Mouse (Mus musculus): ENCODE measurements around the gene Camkk2. TPM values are rescaled to one million over a fixed set of nuclear protein-coding genes. Genes with fewer than 3 reads are reported as not detected.

Gene Camkk2
- total RNA-seq, 2 experiments from 2014 or later = 17.7 to 19.2 TPM

DNA sequence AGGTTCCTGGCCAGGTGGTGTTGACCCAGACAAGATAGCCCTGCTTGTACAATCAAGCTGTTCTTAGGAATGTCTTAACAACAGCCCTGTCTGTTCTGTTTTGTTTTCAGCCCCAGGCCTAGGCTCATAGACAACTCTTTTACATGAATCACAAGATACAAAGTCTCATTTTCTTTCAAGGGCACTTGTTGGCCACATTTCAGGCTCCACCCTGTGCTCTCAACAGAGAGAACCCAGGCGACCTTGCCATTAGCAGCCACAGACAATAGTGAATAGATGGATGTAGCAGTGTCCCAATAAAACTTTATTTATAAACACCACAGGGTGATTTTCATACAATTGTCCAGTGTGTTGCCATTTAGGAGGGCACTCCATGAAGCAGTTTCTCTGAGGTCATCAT is 2.9 kb upstream of the Camkk2 start:
- DNase-seq = no peak

DNA sequence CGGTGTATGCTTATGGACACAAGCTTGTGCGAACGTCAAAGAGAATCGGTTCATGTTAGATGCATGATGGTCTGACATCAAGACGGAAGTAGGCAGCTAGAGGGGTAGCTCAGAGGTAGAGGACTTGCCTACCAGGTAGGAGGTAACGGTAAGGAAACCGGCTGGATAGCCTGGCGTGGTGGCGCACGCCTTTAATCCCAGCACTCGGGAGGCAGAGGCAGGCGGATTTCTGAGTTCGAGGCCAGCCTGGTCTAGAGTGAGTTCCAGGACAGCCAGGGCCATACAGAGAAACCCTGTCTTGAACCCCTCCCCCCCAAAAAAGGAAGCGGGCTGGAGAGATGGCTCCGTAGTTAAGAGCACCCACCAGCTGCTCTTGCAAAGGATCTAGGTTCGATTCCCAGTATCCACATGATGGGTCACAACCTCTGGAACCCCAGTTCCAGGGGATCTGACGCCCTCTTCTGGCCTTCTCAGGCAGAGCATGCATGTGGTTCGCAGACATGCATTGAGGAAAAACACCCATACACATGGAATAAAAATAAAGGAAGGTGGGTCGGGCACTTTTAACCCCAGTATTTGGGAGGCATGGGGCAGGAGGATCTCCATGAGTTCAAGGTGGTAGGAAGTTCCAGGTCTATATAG is 1.7 kb upstream of the Camkk2 start:
- no peak for DNase-seq

DNA sequence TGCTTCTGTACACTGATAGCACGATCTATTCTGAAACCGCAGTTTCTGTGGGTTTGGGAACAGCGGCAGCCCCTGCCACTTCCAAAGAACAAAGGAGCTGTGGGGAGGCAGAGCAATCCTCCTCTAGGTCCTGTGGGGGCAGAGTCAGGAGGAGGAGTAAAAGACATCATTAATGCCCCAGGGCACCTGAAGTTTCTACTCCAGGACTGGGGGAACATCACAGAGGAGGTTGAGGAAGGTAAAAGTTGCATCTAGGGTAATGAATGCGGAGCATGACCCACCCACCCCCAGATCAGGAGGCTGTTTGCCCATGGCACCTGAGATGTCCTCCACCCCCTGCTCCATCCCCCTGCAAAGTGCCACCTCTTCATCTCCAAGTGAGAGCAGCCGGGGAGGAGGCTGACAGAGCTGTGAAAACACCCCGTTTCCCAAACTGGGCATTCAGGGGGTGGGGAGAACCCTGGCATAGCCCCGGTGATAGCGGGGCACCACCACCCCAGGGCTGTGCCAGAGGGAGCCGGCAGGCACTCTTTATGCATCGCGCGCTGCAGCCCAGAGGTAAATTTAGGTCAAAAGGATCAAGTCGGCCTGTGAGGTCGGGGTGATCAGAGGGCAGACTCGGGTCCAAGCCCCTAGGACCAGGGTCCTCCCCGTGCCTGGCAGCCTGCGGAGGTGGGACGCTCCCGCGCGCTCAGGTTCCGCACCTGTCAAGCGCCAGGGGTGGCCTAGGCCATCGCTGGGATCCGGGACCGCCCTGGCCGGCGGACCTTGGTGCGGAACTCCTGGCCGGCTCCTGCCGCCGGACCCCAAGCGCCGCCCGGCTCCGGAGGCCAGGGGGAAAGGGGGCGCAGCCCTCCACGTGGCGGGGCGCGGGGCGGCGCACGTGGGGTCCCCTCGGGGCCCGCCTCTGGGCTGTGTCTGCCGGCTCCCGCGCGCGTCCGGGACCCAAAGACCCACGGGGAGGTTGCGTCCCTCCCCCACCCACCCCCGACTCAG is 680 bp downstream of the Camkk2 start:
- DNase-seq = peak; percentile 39

DNA sequence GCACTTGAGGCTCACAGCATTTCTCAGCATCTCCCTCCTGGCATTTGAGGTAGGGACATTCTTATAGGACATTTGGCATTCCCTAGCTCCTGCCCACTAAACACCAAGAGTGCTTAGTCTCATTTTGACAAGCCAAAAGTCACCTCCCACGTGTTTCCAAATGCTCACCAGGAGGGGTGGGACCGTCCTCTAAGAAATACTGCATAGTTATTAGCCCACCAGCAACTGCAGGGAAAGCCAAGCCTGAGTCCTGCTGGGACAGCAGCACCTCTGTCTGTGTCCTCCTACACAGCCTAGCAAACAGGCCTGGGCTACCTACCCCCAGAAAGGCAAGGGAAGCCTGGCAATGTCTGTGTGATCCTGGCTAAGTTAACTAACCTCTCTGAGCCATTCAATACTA is 1.9 kb downstream of the Camkk2 start:
- DNase-seq = no peak

DNA sequence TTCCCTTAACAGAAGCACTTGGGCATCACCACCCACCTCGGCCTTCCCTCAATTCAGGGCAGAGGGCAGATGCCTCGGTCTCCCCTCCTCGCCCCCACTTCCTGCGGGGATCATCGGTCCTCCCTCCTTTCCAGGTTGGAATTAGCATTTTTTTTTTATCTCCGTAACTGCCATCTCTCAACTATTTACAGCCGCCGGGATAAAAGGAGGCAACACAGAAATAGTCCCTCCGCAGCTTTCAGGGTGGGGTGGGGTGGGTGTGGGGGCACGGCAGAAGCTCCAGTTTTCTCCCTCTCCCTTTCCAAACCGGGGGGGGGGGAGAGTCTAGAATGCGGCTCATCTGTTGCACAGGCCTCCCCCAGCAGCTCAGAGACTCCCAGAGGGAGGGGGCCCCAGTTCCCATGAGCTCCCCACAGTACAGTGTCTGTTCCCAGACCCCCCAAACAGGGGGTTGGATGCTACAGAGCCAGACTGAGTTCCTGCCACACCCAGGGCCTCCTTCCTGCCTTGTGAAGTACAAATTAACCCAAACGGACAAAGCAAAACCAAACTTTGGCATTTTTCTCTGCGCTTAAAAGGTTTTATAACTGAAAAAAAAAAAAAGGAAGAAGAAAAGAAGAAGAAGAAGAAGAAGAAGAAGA is 3.4 kb downstream of the Camkk2 start:
- DNase-seq = no peak

DNA sequence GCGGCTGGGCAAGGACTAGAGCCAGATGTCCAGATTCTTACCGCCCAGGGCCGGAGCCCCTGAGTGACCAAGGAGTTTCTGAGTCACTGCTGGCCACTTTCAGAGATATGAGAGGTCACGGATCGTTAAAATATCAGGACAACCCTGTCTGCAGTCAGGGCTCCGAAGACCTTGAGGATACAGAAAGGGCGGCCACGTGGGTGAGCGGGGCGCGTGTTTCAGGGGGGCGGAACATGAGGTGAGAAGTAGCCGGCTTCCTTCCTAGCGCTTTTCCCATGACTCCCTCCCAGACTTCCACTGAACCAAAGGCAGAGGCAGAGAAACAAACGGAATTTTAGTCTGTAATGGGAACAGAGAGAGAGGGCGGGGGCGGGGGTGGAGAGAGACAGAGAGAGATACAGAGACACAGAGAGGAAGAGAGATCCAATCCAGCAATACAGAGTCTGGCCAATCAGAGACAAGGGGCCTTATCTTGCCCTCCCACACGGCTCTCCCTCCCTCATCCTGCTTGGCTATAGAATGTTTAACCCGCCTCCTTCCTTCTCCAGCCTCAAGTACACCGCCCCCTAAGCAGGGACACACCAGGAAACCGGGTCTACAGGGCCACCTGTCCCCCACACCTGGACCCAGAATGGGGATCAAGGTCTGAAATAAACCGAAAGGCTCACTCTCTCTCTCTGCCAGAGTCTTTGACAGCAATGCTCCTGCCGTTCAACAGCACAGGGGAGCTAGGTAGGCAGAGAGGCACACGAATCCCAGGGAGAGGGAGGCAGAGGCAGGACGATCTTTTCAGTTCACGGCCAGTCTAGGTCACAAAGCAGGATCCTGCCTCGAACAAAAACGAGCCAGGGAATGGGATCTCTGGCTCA is 4.2 kb downstream of the Camkk2 start:
- DNase-seq = no peak

DNA sequence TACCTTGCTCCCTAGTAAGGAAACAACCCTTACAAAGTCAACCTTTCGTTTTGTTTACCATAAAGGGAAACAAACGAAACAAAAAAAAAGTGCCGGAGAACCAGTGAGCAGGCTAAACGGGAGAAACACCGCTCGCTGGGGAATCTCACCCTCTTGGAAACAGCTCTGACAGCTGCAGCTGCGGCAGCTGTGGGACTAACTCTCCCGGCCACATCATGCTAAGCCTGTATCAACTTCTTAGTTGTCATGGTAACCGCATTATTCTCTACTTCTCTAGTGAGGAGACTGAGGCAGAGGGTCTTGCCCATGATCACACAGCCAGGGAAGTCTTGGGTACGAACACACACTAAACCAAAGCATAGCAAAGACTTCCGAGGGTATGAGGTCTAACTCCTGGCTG is 5.5 kb downstream of the Camkk2 start:
- DNase-seq = no peak

DNA sequence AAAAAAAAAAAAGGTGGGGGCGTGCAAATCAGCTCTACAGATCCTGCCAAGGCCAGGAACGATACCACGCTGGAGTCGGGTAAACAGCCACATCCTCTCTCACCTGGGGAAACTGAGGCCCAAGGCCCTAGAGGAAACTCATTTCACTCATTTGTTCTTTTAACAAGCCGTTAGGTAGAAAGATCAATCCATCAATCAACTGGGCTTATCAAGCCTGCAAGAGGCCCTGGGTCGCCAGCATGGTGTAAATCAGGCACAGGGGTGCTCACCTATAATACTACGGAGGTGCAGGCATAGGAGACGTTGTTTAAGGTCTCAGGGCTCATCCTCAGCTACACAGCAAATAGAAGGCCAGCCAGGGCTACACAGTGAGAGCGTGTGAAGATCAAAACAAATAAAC is 7.8 kb downstream of the Camkk2 start:
- DNase-seq = no peak

DNA sequence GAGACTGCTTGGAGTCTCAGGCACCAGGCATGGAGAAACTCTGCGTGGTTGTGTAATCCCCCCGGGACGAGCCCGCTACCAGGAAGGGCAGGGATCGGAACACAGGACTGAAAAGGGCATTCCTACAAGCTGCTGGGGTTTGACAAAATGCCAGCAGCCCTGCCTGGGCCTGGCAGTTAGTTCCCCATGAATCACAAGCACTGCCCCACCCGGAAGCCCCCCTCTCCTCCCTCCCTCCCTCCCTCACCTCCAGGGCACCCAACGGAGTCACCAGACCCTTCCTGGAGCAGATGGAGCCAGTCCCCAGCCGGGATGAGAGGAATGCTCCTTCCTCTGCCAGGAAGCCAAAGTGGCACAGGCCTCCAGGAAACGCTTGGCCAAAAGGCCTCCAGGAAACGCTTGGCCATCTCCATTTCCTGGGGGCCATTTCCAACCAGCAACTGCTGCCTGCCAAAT is 8.4 kb downstream of the Camkk2 start:
- peak; percentile 72 for DNase-seq

DNA sequence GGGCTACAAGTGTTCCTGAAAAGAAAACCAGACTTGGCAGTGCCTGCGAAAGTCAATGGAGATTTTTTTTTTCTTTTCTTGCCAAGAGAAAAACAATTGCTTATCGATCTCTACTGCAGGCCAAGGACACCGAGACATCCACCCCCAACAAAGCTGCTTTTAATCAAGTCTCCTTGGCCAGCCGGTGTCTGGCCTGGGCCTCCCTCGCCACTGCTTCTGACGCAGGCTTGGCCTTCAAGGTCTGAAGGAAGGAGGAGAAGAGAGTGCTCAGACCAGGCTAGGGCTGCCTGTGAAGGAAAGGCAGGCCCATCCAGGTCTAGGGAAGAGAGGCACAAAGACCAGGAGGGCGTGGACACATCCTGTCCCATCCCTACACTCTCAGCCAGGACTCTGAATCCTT is 8.9 kb downstream of the Camkk2 start:
- DNase-seq = peak; percentile 43

DNA sequence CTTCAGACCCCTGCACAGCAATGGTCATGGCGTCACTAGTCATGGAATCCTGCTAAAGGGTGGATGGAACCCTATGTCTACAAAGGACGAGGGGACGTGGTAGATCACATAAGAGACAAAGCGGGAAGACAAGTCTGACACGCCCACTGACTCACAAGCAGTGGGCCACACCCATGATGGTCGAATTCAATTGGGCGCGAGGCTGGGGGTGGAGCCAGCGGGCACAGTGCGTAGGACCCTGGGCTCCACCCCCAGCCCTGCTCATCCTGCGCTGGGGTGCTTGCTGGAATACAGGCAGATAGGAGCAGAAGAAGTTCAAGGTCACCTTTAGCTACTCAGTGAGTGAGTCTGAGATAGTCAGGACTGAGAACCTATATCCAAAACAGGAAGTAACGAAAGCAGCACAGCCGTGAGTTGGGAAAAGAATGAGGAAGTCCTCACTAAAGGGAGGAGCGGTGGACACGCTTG is 10.1 kb downstream of the Camkk2 start:
- no peak for DNase-seq

DNA sequence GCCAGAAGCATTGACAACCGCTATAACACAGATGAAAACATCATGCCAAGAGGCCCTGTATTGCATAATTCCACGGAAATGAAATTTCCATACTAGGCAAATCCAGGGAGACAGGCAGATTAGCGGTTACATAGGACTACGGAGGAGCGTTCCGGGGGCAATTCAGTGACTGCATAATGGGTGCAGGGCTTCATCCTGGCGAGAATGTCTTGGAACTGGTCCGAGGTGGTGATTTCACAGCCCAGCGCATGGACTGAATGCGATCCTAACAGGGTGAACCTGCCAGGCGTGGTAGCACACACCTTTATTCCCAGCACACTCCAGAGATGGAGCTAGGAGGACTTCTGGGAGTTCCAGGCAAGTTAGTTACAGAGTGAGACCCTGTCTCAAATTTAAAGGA is 11.9 kb downstream of the Camkk2 start:
- DNase-seq = no peak

DNA sequence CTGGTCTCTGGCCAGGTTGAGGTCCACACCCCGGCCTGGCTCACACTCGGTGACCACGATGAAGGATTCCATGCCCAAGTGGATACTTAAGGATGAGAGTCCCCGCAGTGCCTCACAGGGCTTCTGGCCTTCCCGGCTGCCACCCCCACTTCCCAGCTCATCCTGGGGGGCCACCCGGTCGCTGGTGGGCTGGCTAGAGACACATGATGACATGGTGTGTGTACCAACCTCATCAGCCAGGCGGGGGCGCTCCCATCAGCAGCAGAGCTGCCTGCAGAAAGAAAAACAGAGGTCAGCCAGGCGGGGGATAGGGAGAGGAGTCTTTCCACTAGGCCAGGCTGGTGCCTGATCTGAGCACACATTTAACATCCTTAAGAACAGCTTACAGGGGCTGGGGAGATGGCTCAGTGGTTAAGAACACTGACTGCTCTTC is 15.2 kb downstream of the Camkk2 start:
- peak; percentile 73 for DNase-seq

DNA sequence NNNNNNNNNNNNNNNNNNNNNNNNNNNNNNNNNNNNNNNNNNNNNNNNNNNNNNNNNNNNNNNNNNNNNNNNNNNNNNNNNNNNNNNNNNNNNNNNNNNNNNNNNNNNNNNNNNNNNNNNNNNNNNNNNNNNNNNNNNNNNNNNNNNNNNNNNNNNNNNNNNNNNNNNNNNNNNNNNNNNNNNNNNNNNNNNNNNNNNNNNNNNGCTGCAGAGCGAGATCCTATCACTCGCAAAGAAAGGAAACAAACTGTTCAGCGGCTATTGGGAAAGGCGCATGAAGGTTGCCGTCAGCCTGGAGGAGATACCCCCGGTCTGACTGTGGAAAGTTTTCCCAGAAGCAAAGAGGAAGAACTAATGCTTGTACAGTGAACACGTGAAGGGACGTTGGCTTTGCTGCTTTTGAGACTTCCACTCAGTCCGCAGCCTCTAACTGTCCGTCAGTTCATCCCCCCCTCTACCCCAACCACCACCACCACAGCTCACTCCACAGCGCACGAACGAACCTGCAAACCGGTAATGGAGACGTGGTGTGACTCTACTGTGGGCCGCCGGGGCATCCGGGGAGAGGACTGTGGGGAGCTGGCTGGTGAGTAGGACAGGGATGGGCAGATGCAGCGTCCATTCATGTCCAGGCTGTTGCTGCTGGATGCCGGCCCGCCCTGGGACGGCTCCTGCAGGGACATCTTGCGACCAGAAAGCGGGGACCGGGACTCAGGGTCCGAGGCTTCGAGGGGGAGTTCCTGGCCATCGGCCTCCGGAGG is 15.8 kb downstream of the Camkk2 start:
- no peak for DNase-seq

DNA sequence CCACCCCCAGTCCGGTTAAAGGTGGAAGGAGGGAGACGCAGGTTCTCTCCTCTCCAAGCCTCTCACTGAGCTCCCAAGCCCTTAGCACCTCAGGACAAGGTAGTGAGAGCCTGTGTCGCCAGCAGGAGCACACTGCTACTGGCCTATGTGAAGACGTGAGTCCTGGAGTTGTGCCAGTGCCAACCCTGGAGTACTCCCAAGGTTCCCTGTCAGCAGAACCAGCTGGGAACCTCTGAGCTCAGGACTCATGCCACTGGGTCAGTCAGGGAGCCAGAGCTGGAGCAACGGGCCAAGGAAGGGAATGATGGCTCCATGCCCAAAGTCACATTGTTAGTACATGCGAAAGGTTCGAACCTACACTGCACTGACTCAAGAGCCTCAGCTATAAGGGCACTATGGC is 22.5 kb downstream of the Camkk2 start:
- DNase-seq = peak; percentile 71

DNA sequence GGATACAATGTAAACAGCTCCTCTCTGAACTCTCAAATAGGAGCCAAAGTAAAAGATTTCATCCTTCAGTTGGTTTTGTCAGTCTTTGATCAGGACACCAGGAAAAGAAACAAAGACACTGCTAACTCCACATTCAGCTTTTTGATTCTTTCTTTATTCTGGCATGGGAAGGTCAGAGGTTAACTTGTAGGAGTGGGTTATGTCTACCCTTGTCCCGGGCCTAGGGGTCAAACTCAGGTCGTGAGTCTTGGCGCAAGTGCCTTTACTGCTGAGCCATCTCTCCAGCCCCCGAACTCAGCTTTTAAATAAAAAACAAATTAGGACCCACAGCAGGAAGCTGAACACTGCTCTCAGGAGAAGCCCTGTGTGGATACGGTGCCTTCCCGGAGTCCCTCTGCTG is 23.1 kb downstream of the Camkk2 start:
- DNase-seq = no peak

DNA sequence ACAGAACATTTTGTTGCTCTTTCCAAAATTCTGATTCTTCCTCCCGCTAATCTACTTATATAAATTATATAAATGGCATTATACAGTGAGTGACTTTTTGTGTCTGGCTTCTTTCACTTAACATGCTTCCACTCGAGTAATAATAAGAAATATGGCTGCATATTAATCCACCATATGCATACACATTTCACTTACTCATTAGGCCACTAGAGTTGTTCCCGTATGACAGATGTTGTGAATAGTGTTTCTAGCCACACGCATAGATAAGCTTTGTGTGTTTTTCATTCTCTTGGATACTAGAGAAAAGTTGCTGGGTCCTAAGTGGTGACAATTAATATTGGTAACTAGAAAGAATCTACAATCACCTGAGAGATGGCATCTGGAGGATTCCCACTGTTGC is 23.6 kb downstream of the Camkk2 start:
- no peak for DNase-seq

DNA sequence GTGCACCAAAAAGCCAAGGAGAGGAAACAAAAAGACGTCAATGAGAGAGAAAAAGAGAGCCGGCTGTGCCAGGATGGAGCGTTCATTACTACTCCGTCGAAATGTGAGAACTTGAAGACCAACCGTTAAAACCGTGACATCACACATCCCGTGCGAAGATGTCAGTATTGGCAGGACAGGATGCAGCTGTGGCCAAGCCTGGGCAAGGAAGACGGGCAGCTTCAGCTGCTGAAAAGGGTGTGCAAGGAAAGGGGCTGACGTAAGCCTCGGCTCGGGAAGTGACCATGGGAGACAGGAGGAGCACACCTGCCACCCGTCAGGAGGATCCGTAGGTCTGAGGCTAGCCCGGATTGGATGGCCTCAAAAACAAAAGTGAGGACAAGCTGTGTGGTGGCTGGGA is 24.7 kb downstream of the Camkk2 start:
- no peak for DNase-seq

DNA sequence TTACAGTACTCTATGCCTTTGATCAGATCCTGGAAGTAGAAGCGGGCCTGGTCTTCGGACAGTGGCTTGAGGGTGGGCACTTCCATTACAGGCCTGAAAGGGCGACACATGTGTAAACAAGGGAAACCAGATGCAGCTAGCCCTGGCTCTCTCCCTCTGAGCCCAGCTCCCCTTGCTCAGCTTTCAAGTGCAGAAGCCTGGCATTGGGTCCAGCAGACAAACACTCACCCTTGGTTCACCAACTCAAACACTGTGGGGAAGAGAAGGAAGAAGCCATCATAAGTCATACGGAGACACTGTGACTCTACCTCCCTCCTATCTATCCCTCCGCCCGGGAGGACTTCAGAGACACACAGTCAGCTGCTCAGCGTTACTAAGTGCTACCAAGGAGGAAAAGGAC is 31.3 kb downstream of the Camkk2 start:
- no peak for DNase-seq

DNA sequence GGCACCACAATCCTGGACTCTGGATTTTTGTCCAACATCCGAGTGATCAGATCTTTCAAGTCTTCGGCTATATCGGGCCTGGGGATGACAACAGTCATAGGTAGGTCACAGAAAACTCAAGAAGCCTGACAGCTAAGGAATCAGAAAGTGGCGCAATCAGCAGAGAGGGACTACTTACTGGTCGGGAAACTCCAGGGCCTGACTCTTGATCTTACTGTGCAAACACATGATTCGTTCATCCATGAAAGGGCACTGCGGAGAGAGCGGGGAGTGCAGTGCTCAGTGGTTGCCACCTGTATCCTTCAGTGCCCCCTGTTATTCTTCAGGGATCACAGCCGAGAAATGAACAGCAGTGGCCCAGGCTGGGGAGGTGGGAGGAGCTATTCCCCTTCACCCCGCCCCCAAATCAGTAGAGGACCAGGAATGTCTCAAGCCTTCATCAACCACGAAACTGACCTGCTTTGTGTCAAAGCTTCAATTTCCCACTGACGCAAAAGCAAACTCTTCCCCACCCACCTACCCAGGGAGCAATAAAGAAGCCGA is 35.3 kb downstream of the Camkk2 start:
- no peak for DNase-seq

DNA sequence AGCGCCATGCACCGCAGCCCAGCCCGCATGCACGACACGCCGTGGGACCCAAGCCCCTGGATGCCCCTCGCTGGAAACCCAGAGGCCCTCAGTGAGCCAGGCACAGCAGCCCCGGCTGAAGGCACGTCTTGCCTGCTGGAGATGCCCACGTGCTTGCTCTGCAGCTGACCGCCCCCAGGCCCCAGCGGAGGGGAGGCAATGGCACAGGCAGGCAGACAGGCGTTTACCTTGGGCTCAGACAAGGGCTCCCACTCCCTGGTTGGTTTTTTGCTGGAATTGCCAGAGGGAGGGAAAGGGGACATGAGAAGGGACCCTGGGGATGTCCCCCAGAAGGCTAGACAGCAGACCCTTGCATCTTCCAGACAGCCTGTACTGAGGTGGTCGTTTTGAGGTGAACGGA is 42.4 kb downstream of the Camkk2 start:
- no peak for DNase-seq

All from heart, postnatal 4 days (tissue).